Mouse (Mus musculus) NIH3T3 (cell line): Measurements from ENCODE around the gene Ttc39b.
A peak's percentile ranks its signal among the peaks of the same experiment; 100 is the strongest.

Source experiments
- DNase-seq: peaks from one replicate; pipeline ENCODE4 v3.0.0-alpha.2; 2012; ENCODE audit warnings: low read depth

The Ttc39b gene

DNA sequence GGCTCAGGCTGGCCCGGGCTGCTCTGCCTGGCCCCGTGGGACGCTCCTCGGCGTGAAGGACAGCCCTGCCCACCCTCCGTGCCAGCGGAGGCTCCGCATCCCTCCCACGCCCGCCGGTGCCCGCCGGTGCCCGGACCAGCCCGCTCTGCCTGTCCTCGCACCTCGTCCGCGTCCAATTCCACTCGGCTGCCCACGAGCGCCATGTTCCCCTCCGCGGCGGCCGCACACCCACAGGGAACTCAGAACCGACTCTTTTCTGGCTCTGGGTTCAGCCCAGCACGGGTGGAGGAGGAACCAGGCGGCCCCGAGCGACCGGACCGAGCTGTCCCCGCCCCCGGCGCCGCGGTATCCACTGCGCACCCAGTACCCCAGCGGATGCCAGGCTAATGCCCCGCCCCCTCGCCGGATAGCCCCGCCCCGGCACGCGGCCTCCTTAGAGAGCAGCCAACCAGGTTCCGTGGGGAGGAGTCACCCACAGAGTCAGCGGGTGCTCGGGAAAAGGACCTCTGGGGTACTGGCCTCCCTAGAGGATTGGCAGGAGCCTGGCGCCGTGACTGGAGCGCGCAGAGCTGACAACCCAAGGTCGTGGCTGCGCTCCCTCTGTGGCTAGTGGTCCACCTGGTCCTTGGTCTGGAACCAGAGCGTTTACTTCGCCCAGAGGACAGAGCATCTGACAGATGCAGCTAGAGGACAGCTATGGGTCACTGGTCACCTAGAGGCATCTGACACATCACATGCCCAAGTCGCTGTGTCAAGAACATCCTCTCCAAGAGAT, at the start of gene Ttc39b:
TSS of gene Ttc39b (minus strand) at position 346 of the 775 bp plus-strand sequence.
- peak; percentile 99 for DNase-seq

DNA sequence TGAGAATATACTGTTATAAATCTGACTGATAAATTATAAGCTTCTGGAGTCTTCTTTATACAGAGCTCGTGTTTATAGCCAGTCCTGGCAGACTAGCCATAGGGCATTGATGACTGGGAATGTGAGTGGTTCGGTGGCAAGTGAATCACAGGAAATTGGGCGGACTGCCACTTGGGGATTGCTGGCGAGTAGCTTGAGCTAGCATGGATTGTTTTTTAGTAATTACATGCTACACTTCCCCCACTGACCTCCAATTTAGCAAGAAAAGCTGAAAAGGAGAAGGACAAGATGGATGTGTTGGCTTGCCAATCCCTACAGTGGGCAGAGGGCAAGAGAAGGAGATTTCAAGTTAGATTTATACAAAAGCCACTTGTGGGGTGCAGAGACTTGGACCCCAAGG, 49.3 kb upstream of the Ttc39b start:
- peak; percentile 71 for DNase-seq

DNA sequence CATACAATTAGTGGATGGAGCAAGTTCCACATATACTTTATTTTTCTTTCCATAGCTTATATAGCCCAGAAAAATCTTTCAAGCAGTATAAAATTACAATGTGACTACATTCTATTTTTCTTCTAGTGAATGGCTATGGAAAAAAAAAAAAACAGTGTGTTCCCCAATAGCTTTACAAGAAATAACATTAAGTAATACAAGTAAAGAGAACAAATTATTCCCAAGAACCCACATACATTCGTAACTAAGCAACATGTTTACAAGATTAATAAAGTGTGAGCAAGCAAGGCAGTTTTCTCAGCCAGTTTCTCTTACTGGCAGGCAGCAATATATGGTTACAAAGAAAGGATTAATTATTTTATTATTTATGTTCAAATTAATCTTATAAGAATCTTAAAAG, 33.7 kb upstream of the Ttc39b start:
- DNase-seq, result no peak

DNA sequence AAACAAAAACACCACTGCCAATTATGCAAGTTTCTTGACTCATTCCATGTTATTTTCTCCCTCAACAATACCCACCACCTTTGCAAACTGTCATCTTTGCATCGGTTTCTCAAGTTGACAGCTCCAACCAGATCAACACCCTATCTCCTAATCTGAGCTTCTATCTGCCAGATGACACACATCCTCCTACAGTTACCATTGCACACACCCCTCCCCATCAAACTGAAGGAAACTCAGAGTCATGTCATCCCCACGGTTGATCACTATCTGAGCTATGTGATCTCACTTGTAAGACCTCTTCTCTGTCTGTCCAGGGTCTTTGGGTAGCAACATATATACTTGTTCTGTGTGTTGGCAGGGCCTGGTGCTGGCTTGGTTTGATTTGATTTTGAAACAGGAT, 30.7 kb upstream of the Ttc39b start:
- DNase-seq, result no peak

DNA sequence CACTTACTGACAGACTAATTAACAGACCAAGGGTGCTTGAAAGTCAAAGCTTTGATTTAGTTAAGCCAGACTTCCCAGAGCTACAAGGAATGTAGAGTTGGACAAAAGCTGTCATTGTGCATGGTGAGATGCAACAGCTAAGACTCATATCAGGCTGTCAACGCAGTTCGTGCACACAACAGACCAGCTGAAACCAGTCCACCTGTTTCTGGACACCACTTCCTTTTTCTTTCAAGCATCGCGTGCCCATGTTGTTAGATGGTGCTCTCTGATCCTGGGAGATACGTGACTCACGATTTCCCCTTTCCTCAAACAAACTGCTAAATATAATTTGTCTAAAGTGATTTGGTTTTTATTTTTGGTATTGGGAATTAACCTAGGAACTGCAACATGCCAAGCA, 29.9 kb upstream of the Ttc39b start:
- peak; percentile 24 for DNase-seq

DNA sequence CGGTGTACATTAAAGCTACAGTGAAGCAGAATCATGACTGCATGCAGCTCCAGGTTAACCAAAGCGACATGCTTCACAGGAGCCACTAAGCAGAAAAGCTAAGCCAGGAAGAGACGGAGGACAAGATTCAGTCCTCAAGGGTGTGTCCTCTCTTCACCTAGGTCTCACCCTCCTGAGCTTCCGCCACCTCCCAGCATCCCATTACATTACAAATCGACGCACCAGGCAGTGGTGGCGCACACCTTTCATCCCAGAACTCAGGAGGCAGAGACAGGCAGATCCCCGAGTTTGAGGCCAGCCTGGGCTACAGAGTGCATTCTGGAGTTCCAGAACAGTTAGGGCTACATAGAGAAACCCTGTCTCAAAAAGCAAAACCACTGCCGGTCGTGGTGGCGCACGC, 29.2 kb upstream of the Ttc39b start:
- DNase-seq, result no peak

DNA sequence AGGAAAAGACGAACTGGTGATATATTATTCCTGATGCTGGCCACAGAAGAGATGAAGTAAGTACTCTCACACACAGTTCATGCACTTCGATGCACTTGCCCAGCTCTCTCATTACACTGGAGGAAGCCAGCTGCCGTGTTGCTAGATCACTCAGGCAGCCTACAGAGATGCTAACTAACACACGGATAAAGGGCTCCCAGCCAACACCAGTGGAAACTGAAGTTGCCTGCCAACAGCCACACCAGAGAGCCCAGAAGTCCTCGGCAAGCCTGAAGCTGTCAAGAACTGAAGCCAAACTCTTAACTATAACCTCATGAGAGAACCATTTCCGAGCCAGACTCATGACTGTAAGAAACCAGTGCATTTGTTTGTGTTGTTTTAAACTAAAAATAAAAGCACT, 26.7 kb upstream of the Ttc39b start:
- peak; percentile 99 for DNase-seq

DNA sequence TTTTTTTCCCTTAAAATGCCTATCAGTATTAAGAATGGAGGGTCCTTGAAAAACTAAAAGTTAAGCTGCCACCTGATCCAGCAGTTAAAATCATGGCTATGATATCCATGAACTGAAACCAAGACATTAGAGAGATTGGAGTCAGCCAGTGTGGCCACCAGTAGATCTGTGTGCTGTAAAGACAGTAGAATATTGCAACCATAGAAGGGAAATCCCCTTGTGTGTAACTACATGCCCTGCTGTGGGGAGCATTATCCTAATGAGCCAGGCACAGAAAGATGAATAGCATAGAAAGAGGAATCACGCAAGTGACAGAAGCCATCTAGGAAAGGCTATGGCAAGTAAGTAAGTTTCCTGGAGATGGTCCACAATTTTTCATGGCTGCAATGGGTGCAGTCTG, 24.9 kb upstream of the Ttc39b start:
- DNase-seq, result no peak

DNA sequence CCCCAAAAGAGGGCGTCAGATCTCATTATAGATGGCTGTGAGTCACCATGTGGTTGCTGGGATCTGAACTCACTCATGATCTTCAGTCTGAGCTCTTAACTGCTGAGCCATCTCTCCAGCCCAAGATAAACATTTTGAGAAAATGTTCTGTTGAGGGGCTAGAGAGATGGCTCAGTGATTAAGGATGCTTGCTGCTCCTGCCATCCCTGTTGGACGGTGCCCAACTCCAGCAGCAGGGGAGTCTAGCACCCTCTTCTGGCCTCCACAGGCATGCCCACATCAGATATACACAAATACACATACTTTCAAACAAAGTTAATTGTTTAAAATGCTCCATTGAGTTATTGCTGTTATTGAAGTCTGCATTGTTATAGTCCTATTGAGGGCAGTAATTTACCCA, 19.8 kb upstream of the Ttc39b start:
- peak; percentile 90 for DNase-seq

DNA sequence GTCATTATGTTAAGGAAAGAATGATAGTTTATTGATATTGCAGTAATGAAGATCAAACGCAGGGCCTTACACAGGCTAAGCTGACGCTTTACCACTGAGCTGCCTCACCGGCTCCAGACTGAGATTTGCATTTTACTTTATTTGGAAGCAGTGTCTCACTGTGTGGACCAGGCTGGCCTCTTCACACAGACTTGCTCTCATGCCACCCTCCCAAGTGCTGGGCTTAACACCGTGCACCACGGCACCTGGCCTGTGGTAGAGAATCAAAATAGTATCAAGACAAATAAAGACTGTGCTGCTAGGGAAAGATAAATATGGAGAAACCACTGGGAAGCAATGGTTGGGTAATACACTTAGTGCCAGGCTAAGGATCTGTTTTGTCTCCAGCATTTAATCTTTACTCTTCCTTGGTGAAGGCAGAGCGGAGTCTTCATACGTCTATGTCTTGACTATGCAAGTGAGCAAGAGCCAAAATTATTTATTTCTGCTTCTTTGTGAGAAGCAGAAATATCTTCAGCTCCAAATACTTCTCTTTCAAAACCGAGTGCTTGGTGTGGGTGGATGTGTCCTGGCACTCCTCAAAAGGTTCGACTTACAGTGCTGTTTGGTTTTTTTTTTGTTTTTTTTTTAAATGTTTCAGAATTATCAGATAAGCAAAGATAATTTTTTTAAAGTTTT, 19.2 kb upstream of the Ttc39b start:
- peak; percentile 17 for DNase-seq

DNA sequence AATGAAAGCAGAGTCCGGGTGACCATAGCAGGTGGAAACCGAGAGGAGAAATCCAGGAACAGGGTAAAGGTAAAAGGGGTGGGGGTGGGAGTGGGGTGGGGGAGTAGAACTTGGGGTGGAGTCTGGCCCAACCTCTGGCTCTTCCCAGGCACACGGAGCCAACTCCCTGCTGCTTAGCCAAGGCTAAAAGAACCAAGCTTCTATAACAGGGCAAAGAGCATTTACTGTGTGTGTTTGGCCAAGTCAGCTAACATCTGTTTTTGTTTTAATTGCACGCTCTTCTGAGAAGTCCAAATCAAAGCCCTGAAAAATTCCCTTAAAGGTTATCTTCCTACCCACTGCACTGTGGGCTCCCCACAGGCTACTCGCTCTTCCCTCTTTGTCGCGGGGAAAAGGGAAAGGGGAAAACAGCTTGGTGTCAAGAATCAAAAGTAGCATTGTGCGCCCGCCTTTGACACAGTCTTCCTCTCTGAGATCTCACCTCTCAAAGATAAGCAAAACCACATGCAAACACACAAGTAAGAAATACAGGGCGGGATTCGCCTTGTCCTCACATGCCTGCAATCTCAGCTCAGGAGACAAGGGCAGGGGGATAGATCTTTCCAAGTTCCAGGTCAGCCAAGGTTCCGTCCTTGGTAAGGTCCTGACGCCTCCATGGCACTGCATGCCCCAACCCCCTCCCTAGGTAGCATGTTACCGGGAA, 18.4 kb upstream of the Ttc39b start:
- DNase-seq, result peak; percentile 67

DNA sequence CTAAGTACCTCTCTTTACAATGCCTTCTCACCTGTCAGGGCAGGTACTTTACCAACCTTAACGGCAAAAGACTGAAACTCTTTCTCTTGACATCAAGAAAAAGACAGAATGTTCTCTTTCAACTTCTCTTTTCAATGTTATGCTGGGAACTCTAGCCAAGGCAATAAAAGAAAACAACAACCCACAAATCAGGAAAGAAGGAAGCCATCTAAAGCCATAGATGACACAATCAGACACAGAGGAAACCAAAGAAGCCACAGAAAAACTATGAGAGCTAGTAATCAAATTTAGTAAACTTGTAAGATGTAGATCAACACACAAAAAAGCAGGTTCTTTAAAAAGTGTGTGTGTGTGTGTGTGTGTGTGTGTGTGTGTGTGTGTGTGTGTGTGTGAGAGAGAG, 15.3 kb upstream of the Ttc39b start:
- DNase-seq, result no peak

DNA sequence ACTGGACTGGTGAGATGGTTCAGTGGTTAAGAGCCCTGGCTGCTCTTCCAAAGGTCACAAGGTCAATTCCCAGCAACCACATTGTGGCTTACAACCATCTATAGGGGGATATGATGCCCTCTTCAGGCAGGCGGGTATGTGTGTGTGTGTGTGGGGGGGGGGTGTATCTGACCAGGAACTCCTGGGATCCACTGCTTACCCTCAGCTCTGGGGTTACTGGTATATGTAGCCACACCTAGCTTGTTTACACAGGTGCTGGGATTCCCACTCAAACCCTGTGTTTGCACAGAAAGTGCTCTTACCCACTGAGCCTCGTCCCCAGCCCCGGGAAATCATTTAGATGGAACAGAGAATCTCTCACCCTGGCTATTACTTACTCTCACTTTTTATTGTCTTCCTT, 13.7 kb upstream of the Ttc39b start:
- DNase-seq, result no peak

DNA sequence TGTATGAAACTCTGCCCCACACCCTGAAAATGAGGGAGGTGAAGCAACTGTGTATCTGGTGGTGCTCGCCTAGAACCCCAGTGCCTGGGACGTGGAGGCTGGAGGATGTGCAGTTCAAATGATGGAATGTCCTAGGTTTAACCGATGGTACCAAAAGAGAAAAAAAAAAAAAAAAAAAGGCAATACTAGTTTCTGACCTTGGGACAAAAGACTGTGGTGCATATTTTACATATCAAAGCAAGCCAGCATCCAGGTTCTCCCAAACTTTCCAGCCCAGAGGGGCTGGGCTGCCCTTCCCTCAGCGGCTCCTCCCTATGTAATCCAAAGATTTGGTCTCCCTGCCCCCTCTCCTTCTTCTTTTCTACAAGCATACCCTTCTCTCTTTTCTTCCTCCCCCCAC, 6.3 kb upstream of the Ttc39b start:
- DNase-seq, result no peak

DNA sequence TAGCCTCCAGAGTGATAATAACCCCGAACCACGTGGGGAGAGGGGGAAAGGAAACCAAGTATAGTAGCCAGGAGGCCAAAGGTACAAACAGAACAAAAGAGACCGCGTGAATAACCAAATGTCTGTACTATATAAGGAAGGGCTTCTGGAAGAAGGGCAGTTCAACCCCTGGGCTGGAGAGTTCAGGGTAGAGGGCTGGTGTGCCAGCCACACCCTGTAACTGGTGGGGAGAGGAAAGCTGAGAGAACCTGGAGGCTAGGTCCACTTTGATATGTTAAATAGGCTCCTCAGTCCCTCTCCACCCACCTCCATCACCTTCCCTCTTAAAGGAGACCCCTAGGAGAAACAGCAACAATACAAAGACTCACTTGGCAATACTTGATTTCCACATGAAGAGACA, 5.6 kb upstream of the Ttc39b start:
- no peak for DNase-seq

DNA sequence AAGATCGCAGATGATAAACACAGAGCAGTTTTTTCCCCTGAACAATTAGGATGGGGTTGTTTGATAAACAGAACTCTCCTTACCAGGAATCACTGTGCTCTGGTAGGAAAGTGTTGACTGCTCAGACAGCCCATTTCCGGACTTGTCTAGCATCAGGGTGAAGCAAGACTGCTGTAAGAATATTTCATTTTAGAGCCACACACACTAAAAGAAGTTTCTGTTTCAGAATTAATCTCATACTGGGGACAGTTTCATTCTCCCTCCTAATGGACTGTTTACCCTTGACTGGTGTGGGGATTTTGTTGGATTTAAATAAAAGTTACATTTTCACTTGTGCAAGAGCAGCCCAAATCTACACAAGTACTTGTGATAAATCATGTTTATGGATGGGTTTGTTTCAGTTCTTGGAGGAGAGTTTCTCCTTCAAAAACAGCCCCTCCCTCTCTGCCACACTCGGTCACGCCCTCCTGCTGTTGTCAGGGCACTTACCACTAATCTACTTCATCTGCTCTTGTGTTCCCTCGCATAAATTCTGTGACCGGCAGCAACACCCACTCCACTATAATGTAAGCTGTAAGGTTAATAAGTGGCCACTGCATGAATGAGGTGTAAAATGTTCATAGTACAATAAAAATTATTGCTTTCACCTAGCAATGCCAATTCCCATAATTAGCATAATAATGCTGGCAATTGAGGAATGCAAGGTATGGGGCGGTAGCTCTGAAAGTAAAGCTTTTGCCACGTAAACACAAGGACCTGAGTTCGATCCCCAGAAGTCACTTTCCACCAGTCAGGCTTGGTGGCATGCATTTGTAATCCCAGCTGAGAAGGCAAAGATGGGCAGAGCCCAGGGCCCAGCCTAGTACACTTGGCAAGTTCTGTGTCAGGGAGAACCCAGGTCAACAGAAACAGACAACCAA, 4.2 kb upstream of the Ttc39b start:
- DNase-seq, result no peak

DNA sequence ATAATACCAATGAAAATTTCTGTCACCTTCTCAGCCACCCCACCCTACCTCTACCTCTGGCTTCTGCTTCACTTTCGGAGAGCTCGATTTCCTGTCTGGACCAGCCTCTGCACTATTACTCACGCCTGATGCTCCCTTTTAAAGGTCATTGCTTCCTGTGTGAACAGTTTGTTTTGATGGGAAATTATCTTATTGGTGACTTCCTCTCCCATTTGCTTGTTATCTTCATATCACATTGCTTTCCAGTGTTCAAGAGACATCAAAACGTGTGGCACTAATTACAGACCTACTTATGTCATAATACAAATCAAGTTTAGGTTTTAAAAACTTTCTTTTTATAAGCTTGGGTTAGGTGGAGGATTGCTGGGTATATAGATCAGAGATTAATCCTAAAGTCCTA, 3.5 kb upstream of the Ttc39b start:
- DNase-seq, result no peak

DNA sequence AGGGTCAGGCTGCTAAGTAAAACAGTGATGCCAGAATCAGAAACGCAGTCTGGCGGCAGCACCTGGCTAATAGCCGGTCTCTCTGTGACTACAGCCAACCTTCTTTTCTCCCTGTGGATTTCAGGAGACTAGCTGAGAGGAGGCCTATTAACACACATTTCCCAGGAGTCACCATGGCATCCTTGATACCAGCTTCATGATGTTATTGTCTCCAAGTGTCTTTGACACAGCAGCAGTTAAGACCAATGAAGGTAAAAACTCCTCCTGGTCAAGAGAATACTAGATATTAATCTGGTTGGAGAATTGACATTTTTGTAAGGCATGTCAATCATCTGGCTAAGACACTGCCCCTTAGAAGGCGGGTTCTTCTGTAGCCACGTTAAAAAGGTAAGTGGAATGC, 1.3 kb upstream of the Ttc39b start:
- no peak for DNase-seq

DNA sequence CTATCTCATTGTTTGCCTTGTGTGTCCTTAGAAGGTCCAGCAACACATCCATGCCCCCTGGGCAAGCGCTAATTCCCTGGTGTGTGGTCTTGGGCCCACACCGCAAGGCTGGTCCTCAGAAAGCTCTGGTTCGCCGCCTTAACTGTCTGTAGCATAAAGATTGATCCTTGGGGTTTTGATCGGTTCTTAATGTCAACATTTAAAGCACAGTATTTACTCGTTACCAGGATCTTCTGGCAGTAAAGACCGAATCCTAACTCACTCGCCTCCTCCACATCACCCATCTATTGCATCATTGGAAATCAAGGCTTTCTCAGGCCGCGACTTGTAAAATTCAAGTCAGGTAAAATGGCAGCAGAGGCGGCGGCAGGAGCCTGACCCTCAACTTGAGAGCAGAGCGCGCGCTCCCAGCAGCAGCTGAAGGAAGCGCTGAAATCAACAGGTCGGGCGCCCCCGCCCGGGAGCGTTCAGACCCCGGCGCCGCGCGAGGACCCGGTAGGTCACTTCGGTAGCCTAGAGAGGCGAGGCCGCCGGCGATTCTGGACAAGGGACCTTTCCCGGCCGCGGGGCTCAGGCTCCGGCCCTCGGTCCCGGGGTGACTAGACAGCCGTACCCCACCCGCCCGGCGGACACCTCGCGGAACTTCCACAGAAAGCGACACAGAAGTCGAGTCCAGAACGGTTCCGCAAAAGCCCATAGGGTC, 703 bp downstream of the Ttc39b start:
- DNase-seq, result peak; percentile 92

DNA sequence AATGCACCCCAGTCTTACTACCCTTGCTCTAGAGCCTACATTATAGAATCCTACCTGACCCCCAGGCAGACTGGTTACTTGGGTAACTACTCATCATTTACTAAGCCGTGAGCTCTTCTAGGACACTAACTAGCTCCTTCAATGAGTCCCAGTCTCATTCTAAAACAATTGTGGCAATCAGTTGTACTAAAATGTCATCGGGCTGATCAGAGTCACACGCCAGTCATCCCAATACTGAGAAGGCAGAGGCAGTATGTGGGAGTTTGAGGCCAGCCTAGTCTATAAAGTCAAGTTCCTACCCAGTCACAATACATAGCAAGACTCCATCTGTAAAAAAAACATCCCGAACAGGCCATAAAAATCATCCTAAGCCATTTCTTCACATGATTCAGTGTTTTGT, 4.3 kb downstream of the Ttc39b start:
- no peak for DNase-seq

DNA sequence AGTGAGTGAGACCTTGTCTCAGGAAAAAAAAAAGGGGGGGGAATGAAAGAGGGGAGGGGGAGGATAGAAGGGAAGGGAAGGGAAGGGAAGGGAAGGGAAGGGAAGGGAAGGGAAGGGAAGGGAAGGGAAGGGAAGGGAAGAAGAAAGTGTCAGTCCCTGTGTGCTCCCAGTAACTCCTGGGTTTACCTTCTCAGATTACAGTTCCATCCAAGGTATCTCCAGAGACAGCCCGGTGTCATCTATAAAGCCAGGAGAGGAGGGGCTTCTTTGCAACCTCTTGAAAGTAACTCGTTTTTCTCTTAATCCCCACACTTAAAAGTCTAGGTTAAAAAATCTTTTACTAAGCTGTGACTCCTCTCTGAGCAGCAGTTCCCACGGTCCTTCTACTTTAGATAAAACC, 5.3 kb downstream of the Ttc39b start:
- no peak for DNase-seq
